Mouse (Mus musculus) spleen, postnatal 0 days (tissue): ENCODE results near the gene Nek1. TPM values are rescaled to one million over a fixed set of nuclear protein-coding genes. Genes with fewer than 3 reads are reported as not detected.

ENCODE experiments used
- polyA plus RNA-seq: library from polyadenylated mRNA; unstranded; fragments of >200 nt; fragmentation: Nextera tagmentation; extraction: Ambion mirVana; gene quantifications from 2 replicates; pipeline ENCODE4 v1.2.1, GENCODE M21; 2015

Gene Nek1
- polyA plus RNA-seq, result 8.7 and 8.9 TPM in 2 replicates

GRCm38 (mm10) chr8:60992910-60993638 is at the start of gene Nek1:
Nek1 (plus strand) TSS chr8:60993195.

DNA sequence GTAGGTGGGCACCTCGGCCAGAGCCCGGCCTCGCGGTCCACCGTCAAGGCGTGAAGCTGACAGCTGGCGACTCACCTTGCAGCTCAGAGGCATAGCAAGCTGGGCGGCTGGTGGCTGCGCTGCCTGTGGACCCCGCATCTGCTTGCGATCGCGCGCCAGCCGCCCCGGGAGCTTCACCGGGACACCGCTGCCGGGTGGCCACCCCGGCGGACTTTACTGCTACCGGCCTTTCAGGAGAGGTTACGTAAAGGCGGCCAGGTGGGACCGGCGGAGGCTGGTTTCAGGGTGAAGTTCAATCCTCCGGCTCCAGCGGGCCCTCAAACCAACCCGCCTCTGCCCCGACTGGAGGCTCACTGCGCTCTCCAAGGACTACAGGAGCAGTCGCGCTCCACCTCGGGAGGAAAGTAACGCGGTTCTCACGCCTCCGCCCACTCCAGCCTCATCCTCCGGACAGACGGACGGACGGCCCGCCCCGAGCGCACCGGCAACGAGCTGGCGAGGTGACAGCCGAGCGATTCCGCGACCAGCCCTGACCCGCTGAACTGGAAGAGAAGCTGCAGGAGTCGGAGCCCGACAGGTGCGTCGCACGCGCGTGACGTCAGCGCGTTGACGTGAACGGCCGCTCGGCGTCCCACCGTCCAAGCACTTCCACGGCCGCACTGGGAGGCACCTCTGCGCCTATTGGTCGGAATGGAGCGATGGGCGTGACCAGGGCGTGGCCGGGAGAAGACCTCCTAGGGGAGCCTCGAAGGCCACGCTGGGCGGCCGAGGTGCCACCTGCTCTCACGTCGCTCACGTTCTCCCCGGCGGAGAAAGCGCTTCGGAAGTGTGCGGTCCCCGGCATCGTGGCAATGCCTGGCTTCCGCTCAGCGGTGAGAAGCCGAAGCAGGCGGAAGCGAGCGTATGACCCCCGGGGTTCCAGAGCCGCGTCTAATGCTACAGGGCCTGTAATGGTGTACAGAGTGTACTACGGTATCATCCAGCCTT is 10.0 kb upstream of the Nek1 start, which contains the start of gene Clcn3:
Gene Clcn3, minus strand, starts transcription at position 600 of the 987 bp plus-strand sequence.

Other genes starting within 250 kb of the Nek1 start
- gene Hpf1, start 102.8 kb upstream of the Nek1 start, polyA plus RNA-seq, result 93.3 and 108 TPM in 2 replicates
- gene Clcn3, start 9.9 kb upstream of the Nek1 start, polyA plus RNA-seq, result 37.6 and 40.0 TPM in 2 replicates
- gene Sh3rf1, start 230.7 kb downstream of the Nek1 start, polyA plus RNA-seq, result 1.7 and 2.5 TPM in 2 replicates